Mouse (Mus musculus): ENCODE results near the gene Grm3. TPM values are rescaled to one million over a fixed set of nuclear protein-coding genes. Genes with fewer than 3 reads are reported as not detected.

The Grm3 gene
- polyA plus RNA-seq, 1 experiment = not detected

- H3K27ac ChIP-seq (ENCODE audit: insufficient read depth, low read length) = no peak overlapping the region; the same call in 1 of the 2 replicates
- TF ChIP-seq EP300 (IDR thresholded peaks at IDR 0.05; ENCODE audit: insufficient read depth, low read depth, low read length) (peak; percentile 66; the same call in 1 of the 2 replicates), CTCF (IDR thresholded peaks at IDR 0.05; ENCODE audit: low read depth, low read length) (no peak), POLR2A (IDR thresholded peaks at IDR 0.05; ENCODE audit: insufficient read depth, low read length) (no peak)
Observed at GRCm38 (mm10) chr5:9690599-9691242, 34.2 kb downstream of the Grm3 start.

GRCm38 (mm10) chr5:9690192-9690591 is 34.8 kb downstream of the Grm3 start:
- Histone ChIP-seq H3K27me3 (ENCODE audit: control insufficient read depth, insufficient read depth, low read length, poor library complexity, severe bottlenecking) (no peaks in the 10 kb centered on the region), H3K4me3 (ENCODE audit: low read depth, low read length) (no peak overlapping the region), H3K4me1 (ENCODE audit: control insufficient read depth, insufficient read depth, low read length) (peaks cover 6% of the 10 kb centered on the region), H3K9ac (ENCODE audit: low read depth, poor library complexity, severe bottlenecking) (no peak overlapping the region), H3K36me3 (ENCODE audit: control insufficient read depth, insufficient read depth, low read length, poor library complexity, severe bottlenecking) (no peaks in the 10 kb centered on the region), H3K27ac (ENCODE audit: insufficient read depth, low read length) (no peak overlapping the region), H3K9me3 (replicated peaks; ENCODE audit: control insufficient read depth, insufficient read depth, low read length, poor library complexity, severe bottlenecking) (no peaks in the 10 kb centered on the region)
- TF ChIP-seq POLR2A (IDR thresholded peaks at IDR 0.05; ENCODE audit: insufficient read depth, low read length) = no peak
- no peak for TF ChIP-seq EP300 (IDR thresholded peaks at IDR 0.05; ENCODE audit: insufficient read depth, low read depth, low read length)
- TF ChIP-seq CTCF (IDR thresholded peaks at IDR 0.05; ENCODE audit: low read depth, low read length) = no peak

More at GRCm38 (mm10) chr5:9690599-9691242, 34.2 kb downstream of the Grm3 start:
- peaks cover 6% of the 10 kb centered on the region for H3K4me1 ChIP-seq (ENCODE audit: control insufficient read depth, insufficient read depth, low read length)
- H3K9ac ChIP-seq (ENCODE audit: low read depth, poor library complexity, severe bottlenecking) = no peak overlapping the region
- H3K27me3 ChIP-seq (ENCODE audit: control insufficient read depth, insufficient read depth, low read length, poor library complexity, severe bottlenecking) = no peaks in the 10 kb centered on the region
- no peak overlapping the region for H3K4me3 ChIP-seq (ENCODE audit: low read depth, low read length)
- no peaks in the 10 kb centered on the region for H3K36me3 ChIP-seq (ENCODE audit: control insufficient read depth, insufficient read depth, low read length, poor library complexity, severe bottlenecking)
- no peaks in the 10 kb centered on the region for H3K9me3 ChIP-seq (replicated peaks; ENCODE audit: control insufficient read depth, insufficient read depth, low read length, poor library complexity, severe bottlenecking)

- Histone ChIP-seq H3K4me1 (ENCODE audit: control insufficient read depth, insufficient read depth, low read length) (no peaks in the 10 kb centered on the region), H3K4me3 (ENCODE audit: low read depth, low read length) (no peak overlapping the region), H3K36me3 (ENCODE audit: control insufficient read depth, insufficient read depth, low read length, poor library complexity, severe bottlenecking) (no peaks in the 10 kb centered on the region), H3K27ac (ENCODE audit: insufficient read depth, low read length) (no peak overlapping the region), H3K9ac (ENCODE audit: low read depth, poor library complexity, severe bottlenecking) (no peak overlapping the region), H3K27me3 (ENCODE audit: control insufficient read depth, insufficient read depth, low read length, poor library complexity, severe bottlenecking) (no peaks in the 10 kb centered on the region), H3K9me3 (replicated peaks; ENCODE audit: control insufficient read depth, insufficient read depth, low read length, poor library complexity, severe bottlenecking) (no peaks in the 10 kb centered on the region)
- no peak for TF ChIP-seq EP300 (IDR thresholded peaks at IDR 0.05; ENCODE audit: insufficient read depth, low read depth, low read length)
- TF ChIP-seq CTCF (IDR thresholded peaks at IDR 0.05; ENCODE audit: low read depth, low read length) = no peak
- TF ChIP-seq POLR2A (IDR thresholded peaks at IDR 0.05; ENCODE audit: insufficient read depth, low read length) = no peak
Observed at GRCm38 (mm10) chr5:9683204-9683603, 41.8 kb downstream of the Grm3 start.

GRCm38 (mm10) chr5:9669002-9669401 is 56.0 kb downstream of the Grm3 start:
- H3K27me3 ChIP-seq (ENCODE audit: control insufficient read depth, insufficient read depth, low read length, poor library complexity, severe bottlenecking) = no peaks in the 10 kb centered on the region
- no peaks in the 10 kb centered on the region for H3K4me1 ChIP-seq (ENCODE audit: control insufficient read depth, insufficient read depth, low read length)
- H3K9ac ChIP-seq (ENCODE audit: low read depth, poor library complexity, severe bottlenecking) = no peak overlapping the region
- H3K27ac ChIP-seq (ENCODE audit: insufficient read depth, low read length) = no peak overlapping the region
- H3K4me3 ChIP-seq (ENCODE audit: low read depth, low read length) = no peak overlapping the region
- TF ChIP-seq CTCF (IDR thresholded peaks at IDR 0.05; ENCODE audit: low read depth, low read length) = no peak
- TF ChIP-seq POLR2A (IDR thresholded peaks at IDR 0.05; ENCODE audit: insufficient read depth, low read length) = no peak
- TF ChIP-seq EP300 (IDR thresholded peaks at IDR 0.05; ENCODE audit: insufficient read depth, low read depth, low read length) = no peak
- H3K36me3 ChIP-seq (ENCODE audit: control insufficient read depth, insufficient read depth, low read length, poor library complexity, severe bottlenecking) = no peaks in the 10 kb centered on the region
- H3K9me3 ChIP-seq (replicated peaks; ENCODE audit: control insufficient read depth, insufficient read depth, low read length, poor library complexity, severe bottlenecking) = no peaks in the 10 kb centered on the region

- no peaks in the 10 kb centered on the region for H3K4me1 ChIP-seq (ENCODE audit: control insufficient read depth, insufficient read depth, low read length)
Observed at GRCm38 (mm10) chr5:9663416-9663815, 61.6 kb downstream of the Grm3 start.

GRCm38 (mm10) chr5:9661870-9662589 is 62.9 kb downstream of the Grm3 start:
- Histone ChIP-seq H3K36me3 (ENCODE audit: control insufficient read depth, insufficient read depth, low read length, poor library complexity, severe bottlenecking) (no peaks in the 10 kb centered on the region), H3K4me3 (ENCODE audit: low read depth, low read length) (no peak overlapping the region), H3K27ac (ENCODE audit: insufficient read depth, low read length) (no peak overlapping the region), H3K9ac (ENCODE audit: low read depth, poor library complexity, severe bottlenecking) (no peak overlapping the region), H3K4me1 (ENCODE audit: control insufficient read depth, insufficient read depth, low read length) (no peaks in the 10 kb centered on the region), H3K27me3 (ENCODE audit: control insufficient read depth, insufficient read depth, low read length, poor library complexity, severe bottlenecking) (no peaks in the 10 kb centered on the region), H3K9me3 (replicated peaks; ENCODE audit: control insufficient read depth, insufficient read depth, low read length, poor library complexity, severe bottlenecking) (no peaks in the 10 kb centered on the region)
- TF ChIP-seq CTCF (IDR thresholded peaks at IDR 0.05; ENCODE audit: low read depth, low read length) (no peak), EP300 (IDR thresholded peaks at IDR 0.05; ENCODE audit: insufficient read depth, low read depth, low read length) (no peak), POLR2A (IDR thresholded peaks at IDR 0.05; ENCODE audit: insufficient read depth, low read length) (no peak)

More at GRCm38 (mm10) chr5:9663416-9663815, 61.6 kb downstream of the Grm3 start:
- H3K9me3 ChIP-seq (replicated peaks; ENCODE audit: control insufficient read depth, insufficient read depth, low read length, poor library complexity, severe bottlenecking) = no peaks in the 10 kb centered on the region
- H3K9ac ChIP-seq (ENCODE audit: low read depth, poor library complexity, severe bottlenecking) = no peak overlapping the region
- no peak overlapping the region for H3K27ac ChIP-seq (ENCODE audit: insufficient read depth, low read length)
- H3K4me3 ChIP-seq (ENCODE audit: low read depth, low read length) = no peak overlapping the region
- TF ChIP-seq CTCF (IDR thresholded peaks at IDR 0.05; ENCODE audit: low read depth, low read length) (no peak), EP300 (IDR thresholded peaks at IDR 0.05; ENCODE audit: insufficient read depth, low read depth, low read length) (no peak), POLR2A (IDR thresholded peaks at IDR 0.05; ENCODE audit: insufficient read depth, low read length) (no peak)
- no peaks in the 10 kb centered on the region for H3K27me3 ChIP-seq (ENCODE audit: control insufficient read depth, insufficient read depth, low read length, poor library complexity, severe bottlenecking)
- no peaks in the 10 kb centered on the region for H3K36me3 ChIP-seq (ENCODE audit: control insufficient read depth, insufficient read depth, low read length, poor library complexity, severe bottlenecking)
